Mouse (Mus musculus): Measurements from ENCODE around the gene Rnf4.

The Rnf4 gene

DNA sequence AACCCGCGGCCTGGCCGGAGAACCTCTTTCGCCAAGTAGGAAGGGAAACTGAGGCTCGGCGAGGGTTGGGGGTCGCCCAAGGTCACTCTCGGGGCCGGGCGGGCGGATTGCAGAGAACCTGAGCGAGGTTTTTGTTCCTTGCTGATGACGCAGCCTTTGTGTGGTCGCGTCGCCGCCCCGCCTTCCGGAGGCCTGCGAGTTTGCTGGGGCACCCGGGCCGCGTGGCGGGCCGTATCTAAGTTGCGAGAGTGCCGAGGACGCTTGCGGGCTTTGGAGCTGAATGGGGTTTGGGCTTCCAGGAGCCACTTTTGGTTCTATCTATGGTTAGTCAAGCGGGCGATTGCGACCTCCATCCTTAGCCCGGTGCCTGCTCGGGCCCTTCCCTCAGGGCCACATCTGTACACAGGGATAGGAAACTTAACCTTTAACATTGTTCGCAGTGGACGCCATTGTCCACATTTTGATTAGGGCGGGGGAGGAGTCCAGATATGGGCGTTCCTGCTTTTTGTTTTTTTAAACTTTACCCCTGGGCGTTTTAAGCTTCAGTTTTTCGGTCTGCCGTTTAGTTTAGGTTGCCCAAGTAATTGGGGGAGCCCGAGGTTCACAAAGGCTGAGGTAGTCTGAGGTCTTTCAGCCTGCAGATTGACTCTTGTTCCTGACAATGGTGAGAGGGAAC lies 824 bp downstream of the Rnf4 start:
- DNase-seq (ENCODE audit: low spot score) = peak; percentile 26

DNA sequence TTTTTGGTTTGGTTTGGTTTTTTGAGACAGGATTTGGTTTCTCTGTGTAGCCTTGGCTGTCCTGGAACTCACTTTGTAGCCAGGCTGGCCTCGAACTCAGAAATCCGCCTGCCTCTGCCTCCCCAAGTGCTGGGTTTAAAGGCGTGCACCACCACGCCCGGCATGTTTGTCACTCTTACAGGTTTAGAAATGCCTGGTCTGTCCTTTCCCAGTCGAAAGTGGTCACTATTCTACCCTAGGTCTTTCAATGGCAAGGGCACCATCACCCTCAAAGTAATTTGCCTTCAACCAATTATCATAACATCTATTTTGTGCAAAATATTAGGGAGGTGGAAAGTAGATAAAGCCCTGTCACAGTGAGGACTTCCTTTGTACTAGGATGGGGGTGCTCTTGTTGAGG lies 4.2 kb downstream of the Rnf4 start:
- no peak for DNase-seq (ENCODE audit: low spot score)

DNA sequence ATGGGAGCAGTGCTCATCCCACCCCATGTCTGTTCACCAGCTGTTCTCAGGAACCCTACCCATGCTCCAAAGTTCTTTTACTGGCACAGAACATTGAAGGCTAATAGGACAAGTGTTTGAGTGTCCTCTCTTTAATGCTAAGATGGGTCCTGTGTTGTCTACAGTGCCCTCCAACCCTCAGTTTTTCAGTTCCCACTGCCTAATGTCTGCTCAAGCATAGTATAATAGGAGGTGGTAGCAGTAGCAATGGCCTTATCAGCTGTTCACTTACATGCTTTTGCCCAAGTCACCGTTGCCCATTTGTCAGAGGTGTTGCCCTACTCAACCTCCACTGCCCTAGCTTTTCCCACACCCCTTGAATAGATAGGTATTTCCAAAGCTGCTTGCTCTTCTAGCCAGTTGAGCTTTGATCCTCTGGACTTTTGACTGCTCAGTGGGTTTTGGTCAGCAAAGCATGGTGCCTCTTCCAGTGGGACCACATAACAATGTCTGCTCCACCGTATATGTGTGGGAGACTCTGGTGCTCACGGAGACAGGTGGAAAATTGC lies 16.1 kb downstream of the Rnf4 start:
- DNase-seq (ENCODE audit: low spot score) = no peak

DNA sequence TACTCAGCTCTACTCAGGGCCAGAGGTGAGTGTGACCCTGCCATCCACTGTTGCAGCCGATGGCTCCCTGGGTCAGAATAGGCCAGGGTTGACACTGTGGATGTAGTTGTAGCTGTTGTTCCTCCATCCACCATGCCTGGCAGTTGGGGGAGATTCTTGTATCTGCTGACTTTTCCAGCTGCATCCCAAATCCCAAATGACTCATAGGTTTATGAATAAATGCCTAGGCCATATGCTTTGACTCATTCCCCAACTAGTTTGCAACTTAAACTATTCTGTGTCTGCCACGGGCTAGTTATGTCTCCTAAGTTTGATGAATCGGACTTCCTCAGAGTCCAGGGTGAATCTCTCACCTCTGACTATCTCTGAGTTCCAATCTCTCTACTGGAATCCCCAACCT lies 24.2 kb downstream of the Rnf4 start:
- DNase-seq (ENCODE audit: low spot score) = no peak

DNA sequence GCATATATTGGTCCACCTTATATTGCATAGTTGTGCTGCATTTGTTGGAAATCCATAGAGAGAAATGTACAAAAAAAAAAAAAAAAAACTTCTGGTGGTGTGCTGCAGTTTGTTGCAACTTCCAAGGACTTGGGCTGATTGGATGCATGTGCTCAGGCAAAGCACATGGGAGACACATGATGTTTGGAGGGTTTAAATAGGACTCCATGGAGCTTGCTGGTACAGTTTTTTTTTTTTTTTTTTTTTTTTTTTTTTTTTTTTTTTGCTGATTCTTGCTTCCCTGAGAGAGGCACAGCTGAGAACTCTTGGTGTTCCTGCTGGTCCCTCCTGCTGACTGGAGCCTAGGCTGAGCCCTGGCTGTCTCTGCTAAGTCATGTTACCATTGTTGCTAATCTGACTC lies 27.0 kb downstream of the Rnf4 start:
- DNase-seq (ENCODE audit: low spot score) = no peak

DNA sequence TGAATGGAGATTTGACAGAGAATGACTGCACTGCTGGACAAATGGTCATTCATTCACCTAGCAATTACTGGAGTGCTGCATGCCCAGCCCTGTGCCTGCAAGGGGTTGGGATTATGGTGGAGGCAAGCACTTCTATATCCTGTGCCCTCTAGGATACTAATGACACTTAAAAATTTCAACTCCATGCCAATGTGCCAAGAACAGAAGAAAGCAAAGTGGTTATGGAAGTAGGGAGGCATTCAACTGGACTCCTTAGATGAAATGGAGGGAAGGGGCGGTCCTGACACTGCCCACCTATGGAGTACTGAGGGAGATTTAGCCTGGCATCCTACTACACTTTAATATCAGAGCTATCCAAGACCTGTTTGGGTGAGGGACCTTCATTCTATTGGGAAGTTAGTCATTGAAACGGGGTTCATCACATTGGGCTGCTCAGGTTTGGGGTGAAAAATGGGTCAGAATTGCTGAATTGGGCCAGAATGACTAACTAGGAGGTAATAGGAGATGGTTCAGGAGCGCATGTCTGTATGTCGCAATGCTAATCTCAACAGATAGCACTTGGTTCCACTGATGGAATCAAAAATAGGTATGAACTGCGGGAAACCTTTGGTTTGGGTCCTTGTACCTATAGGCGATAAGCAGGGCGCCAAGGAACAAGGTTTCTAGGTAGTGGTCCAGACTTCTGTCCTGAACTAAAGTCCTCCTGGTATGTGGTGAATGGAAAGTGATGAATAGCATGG lies 32.6 kb downstream of the Rnf4 start:
- DNase-seq (ENCODE audit: low spot score) = no peak

DNA sequence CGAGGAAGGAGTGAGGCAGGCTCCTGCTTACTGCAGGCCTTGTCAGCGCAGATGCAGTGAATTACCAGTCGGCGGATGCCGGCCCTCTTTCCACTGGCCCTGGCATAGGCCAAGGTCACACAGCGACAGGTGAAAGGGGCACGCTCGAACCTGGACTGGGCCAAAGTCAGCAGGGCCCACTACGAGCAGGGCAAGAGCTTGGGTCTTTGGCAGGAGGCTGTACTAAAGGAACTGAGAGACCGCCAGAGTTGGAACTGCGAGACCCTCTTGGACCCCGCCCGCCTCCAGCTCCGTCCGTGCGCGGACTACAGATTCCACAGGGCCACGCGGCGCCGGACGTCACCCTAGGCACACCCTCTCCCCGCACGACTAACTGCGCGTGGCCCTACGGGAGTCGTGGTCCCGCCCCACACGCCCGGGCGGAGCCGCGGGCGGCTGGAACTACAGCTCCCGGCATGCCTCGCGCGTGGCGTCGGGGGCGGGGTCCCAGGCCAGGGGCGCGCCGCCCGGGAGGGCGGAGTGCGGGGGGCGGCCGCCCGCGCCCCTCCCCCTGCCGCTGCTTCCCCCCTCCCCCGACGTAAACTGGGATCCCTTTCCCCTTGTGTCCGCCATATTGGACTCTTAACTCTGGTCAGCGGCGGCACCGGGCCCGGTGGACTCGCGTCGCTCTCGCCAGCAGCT lies 33.4 kb downstream of the Rnf4 start, which contains the start of gene Fam193a:
Gene Fam193a, plus strand, starts transcription at position 593 of the 681 bp plus-strand sequence.
- peak; percentile 96 for DNase-seq (ENCODE audit: low spot score)

DNA sequence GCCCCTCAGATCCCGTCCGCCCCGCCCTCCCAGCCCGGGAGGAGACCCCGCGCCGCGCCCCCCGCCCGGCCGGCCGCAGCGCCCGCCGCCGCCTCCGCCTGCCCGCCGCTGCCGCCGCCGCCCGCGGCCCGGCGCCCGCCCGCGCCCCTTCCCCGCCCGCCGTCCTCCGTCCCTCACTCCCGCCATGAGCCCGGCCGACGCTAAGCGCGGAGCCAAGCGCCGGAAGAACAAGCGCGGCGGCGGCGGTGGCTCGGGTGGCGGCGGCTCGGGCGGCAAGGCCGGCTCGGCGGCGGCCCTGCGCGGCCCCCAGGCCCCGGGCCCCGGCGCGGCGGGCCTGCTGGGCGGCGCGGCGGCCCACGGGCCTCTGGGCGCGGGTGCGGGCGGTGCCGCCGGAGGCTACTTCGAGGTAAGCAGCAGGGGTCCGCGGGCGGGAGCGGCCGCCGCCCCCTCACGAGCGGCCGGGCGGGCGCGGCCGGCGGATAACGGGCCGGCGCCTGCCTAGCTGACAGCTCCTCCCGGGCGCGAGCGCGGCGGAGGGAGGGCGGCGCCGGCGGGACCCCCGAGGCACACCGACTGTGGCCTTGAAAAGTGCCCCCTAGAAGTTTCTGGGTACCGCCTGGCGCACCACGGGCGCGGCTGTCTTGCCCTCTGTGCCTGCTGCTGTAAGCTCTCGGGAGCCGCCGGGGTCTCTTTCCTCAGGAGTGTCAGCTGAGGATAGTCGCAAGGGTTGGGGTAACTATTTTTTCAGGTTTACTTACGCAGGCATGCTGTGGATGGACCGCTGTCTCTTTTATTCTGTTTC lies 34.1 kb downstream of the Rnf4 start:
- DNase-seq (ENCODE audit: low spot score) = peak; percentile 25

DNA sequence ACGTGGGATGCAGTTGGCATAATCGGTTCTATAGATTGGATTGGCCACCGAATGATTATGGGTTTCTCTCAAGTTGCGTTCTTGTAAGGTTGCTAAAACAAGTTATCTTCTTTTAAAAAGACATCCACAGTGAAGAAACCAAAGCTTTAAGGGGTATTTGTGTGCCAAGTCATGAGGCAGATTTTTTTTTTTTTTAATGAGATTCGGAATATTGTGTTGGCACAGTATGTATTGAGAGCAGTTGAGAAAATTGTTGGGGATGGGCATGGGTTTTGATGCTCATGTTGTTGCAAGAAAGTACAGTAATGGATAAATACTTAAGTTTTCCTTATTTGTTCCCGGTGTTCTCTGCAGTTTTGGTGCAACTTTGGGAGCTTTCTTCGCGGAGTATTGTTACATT lies 34.8 kb downstream of the Rnf4 start:
- no peak for DNase-seq (ENCODE audit: low spot score)

DNA sequence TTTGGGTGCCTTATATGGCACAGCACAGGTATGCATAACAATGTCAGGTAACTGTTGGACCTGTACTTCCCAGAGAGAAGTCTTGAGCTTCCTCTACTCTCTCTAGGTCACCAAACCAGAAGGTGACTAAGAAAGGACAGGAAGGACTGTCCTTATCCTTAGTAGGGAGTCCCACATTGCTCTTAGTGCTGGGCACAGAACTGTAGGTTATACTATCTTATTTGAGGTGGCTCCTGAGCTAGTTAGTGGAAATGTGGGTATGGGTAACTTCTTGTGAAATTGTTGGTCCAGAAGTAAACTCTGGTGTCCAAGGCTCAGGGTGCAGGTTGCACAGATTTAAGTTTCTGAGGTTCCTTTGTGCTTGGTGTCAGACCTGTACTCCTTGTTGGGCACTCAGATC lies 36.1 kb downstream of the Rnf4 start:
- no peak for DNase-seq (ENCODE audit: low spot score)

DNA sequence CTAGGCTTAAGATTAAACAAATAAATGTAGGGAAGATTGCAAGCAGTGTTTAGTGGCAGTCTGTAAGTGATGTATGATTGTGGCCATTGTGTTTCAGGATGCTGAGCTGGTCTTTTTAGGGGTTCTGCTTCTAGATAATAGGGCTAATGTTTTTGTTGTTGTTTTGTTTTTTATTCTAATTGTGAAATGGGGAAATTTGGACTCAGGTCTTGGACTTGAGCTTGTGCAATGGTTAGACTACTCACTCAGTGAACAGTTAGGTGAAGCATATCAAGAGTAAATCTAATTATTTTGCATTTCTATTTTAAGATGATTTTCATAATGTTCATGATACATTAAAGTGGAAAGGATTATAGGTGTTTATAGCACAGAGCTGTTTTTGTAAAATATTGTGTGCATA lies 36.5 kb downstream of the Rnf4 start:
- DNase-seq (ENCODE audit: low spot score) = no peak

DNA sequence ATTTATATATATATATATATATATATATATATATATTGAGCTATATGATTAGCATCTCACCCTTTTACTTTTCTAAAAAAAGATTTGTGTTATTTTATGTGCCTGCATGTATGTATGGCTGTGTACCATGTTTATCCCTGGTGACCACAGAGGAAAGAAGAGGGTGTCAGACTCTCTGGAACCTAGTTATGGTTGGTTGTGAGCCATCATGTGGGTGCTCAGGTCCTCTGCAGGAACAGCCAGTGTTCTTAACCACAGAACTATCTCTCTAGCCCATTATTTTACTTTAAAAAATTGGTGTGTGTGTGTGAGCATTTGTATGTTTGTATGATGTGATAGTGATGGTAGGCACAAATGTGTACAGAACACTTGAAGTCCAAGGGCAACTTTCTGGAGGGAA lies 42.7 kb downstream of the Rnf4 start:
- no peak for DNase-seq (ENCODE audit: low spot score)

DNA sequence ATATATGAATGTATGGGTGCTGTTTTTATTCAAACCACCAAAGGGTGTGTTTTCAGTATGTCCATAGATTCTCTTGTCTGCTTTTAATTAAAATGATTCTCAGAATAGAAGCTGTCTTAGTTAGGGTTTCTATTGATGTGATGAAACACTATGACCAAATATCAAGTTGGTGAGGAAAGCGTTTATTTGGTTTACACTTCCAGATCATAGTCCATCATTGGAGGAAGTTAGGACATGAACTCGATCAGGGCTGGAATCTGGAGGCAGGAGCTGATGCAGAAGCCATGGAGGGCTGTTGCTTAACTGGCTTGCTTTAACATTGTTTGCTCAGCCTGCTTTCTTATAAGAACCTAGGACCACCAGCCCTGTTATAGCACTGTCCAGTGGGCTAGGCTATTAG lies 45.6 kb downstream of the Rnf4 start:
- no peak for DNase-seq (ENCODE audit: low spot score)

DNA sequence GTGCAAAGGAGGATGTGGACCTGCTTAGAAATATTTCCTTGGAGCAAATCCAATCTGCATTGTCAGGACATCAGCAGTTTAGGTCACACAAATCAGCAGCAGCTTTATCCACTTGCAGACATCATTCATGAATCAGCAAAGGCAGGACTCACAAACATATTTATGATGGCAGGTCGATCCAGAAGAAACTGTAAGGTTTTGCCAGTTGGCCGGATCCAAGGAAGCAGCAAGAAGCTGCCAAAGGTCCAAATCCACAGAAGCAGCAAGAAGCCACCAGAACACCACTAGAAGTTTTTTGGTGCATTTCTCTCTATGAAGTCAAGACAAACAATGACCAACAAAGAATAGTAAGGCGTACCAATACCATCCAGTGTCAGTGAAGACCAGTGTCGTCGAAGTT lies 49.5 kb downstream of the Rnf4 start:
- DNase-seq (ENCODE audit: low spot score) = no peak

DNA sequence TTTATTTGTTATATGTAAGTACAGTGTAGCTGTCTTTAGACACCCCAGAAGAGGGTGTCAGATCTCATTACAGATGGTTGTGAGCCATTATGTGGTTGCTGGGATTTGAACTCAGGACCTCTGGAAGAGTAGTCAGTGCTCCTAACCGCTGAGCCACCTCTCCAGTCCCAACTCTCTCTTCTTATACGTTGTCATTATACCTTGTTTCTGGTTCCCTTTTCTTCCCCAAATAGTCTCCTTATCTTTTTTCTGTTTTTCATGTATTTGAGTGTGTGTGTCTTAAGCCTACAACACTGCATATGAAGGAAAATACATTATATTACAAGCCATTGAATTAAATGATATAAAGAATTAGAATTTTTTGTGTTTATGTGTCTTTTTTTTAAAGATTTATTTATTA lies 50.7 kb downstream of the Rnf4 start:
- no peak for DNase-seq (ENCODE audit: low spot score)

DNA sequence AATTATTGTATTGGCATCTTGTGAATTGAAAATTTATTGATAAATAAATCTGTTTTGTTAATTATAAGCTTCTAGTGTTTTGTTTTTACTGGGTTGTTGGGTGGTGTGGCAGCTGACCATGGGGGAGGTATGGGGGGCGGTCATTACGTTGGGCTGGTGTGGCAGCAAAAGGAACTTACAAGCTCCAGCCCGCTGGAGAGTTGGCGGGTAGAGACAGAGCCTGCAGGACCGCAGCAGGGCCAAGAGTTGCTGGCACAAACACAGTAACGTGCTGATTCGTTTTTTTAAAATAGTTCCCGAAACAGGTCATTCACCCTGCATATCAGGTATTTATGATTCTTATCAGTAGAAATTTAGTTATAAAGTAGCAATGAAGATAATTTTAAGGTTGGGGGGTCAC lies 57.2 kb downstream of the Rnf4 start:
- DNase-seq (ENCODE audit: low spot score) = no peak

DNA sequence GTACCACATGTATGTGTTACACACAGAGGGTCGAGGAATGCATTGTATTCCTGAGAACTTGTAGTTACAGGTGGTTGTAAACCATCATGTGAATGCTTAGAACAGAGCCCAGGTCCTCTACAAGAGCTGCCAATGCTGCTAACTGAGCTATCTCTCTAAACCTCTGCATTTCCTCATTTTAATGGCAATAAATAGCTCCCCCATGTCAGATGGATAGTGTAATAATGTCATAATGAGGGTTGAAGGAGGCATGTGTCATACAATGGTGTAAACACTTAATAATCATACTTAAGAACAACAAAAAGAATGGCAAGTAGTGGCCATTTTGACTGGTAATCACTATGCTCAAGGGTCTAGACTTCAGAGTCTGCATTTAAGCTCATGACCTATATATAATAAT lies 59.3 kb downstream of the Rnf4 start:
- no peak for DNase-seq (ENCODE audit: low spot score)

DNA sequence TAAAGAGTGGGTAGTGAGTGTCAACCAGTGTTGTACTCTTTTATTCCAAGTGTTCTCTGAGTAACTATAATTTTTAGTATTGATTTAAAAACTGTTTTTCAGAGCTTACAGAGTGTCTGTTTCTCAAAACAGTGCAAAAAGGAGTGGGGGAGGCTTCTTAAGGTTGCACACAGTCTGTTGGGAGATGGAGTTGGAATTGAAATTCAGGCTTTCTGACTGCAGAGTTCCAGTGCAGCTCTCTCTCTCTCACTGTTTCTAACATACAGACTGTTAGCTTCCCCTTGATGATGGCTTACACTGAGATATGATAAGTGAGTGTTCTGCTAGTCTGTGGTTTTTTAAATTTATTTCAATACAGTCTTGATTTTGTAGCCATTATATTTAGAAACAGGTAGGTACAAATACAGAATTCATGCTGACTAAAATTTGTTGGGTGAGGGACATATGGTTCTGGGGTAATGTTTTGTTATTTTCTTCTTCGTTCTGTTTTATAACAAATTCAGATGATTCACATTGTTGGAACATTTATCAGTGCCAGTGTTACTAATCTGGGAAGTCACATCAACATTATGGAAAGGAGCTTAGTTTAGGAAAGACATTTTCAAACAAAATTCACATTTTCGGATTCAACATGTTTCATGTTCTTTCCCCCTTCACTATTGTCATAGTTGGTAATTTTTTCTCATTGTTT lies 59.9 kb downstream of the Rnf4 start:
- no peak for DNase-seq (ENCODE audit: low spot score)

DNA sequence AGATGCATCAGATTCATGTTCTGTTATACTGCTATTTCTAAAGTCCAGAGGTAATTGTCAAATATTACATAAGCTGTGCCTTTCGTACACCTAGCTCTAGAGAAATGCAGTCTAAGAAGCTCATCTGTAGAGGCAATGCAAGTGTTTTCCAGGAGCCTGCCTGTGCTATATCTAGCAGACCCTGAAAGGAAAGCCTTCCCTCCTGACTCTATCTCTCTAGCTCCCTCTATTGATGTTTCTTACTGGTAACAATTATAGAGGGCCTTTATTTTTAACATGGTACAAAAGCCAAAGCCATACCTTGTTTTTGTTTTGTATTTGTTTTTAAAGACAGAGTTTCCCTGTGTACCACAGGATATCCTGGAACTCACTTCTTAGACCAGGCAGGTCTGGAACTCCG lies 61.8 kb downstream of the Rnf4 start:
- DNase-seq (ENCODE audit: low spot score) = no peak

DNA sequence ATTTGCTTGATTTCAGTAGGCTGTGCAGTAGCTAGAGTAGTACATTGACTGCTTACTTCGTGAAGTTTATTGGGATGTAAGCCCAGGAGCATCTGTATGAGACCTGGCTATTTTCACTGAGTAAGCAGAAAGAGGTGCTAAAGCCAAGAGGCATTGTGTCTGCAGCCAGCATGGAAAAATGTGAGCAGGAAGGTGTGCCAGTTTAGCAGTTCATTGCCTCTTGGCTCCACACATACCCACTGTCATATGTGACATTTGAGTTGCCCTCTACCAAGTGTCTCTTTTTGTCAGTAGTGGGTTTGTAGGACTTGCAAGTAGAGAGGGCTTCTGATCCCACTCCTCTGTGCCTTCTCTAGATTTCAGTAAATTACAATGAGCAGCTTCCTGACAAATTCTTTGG lies 62.2 kb downstream of the Rnf4 start:
- DNase-seq (ENCODE audit: low spot score) = no peak
